Mouse (Mus musculus): ENCODE results near the gene Prp2. TPM values are rescaled to one million over a fixed set of nuclear protein-coding genes. Genes with fewer than 3 reads are reported as not detected.
"Not testable (repeated sequence)": the region's sequence is repeated elsewhere in the genome, so short reads cannot be mapped to it uniquely, and the experiment has no call there.

The Prp2 gene
- not detected in 2 replicates for polyA plus RNA-seq (2015; fragmentation: Nextera tagmentation; extraction: Ambion mirVana)

GRCm38 (mm10) chr6:132595613-132596012 lies at the start of gene Prp2:
Prp2 (plus strand) TSS chr6:132595913.
- 53% methylated on average over 2 of the region's 2 CpGs for WGBS (ENCODE audit: insufficient replicate concordance)
- H3K36me3 ChIP-seq (replicated peaks; ENCODE audit: insufficient read depth, low read length); ATAC-seq; H3K9me3 ChIP-seq (ENCODE audit: low read length); H3K9ac ChIP-seq (replicated peaks); DNase-seq; H3K27me3 ChIP-seq (ENCODE audit: insufficient read depth, low read length); H3K4me1 ChIP-seq (ENCODE audit: insufficient read depth); H3K27ac ChIP-seq (ENCODE audit: low read depth); H3K4me2 ChIP-seq (ENCODE audit: low read depth, low read length); H3K4me3 ChIP-seq (ENCODE audit: low read depth, low read length): not testable (repeated sequence)

GRCm38 (mm10) chr6:132569509-132569908 lies 26.2 kb upstream of the Prp2 start, which contains the start of gene Prh1:
Prh1 (plus strand) TSS chr6:132569809.
- H3K9ac ChIP-seq (replicated peaks); H3K4me2 ChIP-seq (ENCODE audit: low read depth, low read length); H3K4me3 ChIP-seq (ENCODE audit: low read depth, low read length); H3K4me1 ChIP-seq (ENCODE audit: insufficient read depth); DNase-seq; H3K27ac ChIP-seq (ENCODE audit: low read depth); H3K27me3 ChIP-seq (ENCODE audit: insufficient read depth, low read length); ATAC-seq; H3K36me3 ChIP-seq (replicated peaks; ENCODE audit: insufficient read depth, low read length); H3K9me3 ChIP-seq (ENCODE audit: low read length): not testable (repeated sequence)
- WGBS (ENCODE audit: insufficient replicate concordance) = 57% methylated on average over 1 of the region's 1 CpGs

GRCm38 (mm10) chr6:132649399-132649798 lies 53.7 kb downstream of the Prp2 start:
- DNase-seq (no peak), ATAC-seq (no peak)
- Histone ChIP-seq H3K9me3 (ENCODE audit: low read length) (no peaks in the 10 kb centered on the region), H3K9ac (replicated peaks) (no peak overlapping the region), H3K27me3 (ENCODE audit: insufficient read depth, low read length) (no peaks in the 10 kb centered on the region), H3K4me3 (ENCODE audit: low read depth, low read length) (no peak overlapping the region), H3K27ac (ENCODE audit: low read depth) (no peak overlapping the region), H3K4me1 (ENCODE audit: insufficient read depth) (no peaks in the 10 kb centered on the region), H3K4me2 (ENCODE audit: low read depth, low read length) (no peak overlapping the region), H3K36me3 (replicated peaks; ENCODE audit: insufficient read depth, low read length) (no peaks in the 10 kb centered on the region)
- peak; percentile 57 for TF ChIP-seq CTCF (IDR thresholded peaks at IDR 0.05; ENCODE audit: low read depth)
- TF ChIP-seq EP300 (IDR thresholded peaks at IDR 0.05; ENCODE audit: low read depth) = no peak

Other genes with a start within 250 kb of the Prp2 start
- not detected in 2 replicates for gene Gm8882, start 231.8 kb upstream of the Prp2 start, polyA plus RNA-seq (2015; fragmentation: Nextera tagmentation; extraction: Ambion mirVana)
- gene Prh1, start 26.1 kb upstream of the Prp2 start, polyA plus RNA-seq (2015; fragmentation: Nextera tagmentation; extraction: Ambion mirVana) = not detected in 2 replicates
- not detected in 2 replicates for gene A630073D07Rik, start 55.6 kb downstream of the Prp2 start, polyA plus RNA-seq (2015; fragmentation: Nextera tagmentation; extraction: Ambion mirVana)
- gene Tas2r120, start 61.0 kb downstream of the Prp2 start, polyA plus RNA-seq (2015; fragmentation: Nextera tagmentation; extraction: Ambion mirVana) = not detected in 2 replicates
- gene Tas2r121, start 105.1 kb downstream of the Prp2 start, polyA plus RNA-seq (2015; fragmentation: Nextera tagmentation; extraction: Ambion mirVana) = not detected in 2 replicates
- not detected in 2 replicates for gene Tas2r122, start 116.0 kb downstream of the Prp2 start, polyA plus RNA-seq (2015; fragmentation: Nextera tagmentation; extraction: Ambion mirVana)
- gene Tas2r115, start 142.1 kb downstream of the Prp2 start, polyA plus RNA-seq (2015; fragmentation: Nextera tagmentation; extraction: Ambion mirVana) = not detected in 2 replicates
- not detected in 2 replicates for gene Tas2r124, start 158.8 kb downstream of the Prp2 start, polyA plus RNA-seq (2015; fragmentation: Nextera tagmentation; extraction: Ambion mirVana)
- not detected in 2 replicates for gene Tas2r102, start 166.2 kb downstream of the Prp2 start, polyA plus RNA-seq (2015; fragmentation: Nextera tagmentation; extraction: Ambion mirVana)
- not detected in 2 replicates for gene Tas2r136, start 182.2 kb downstream of the Prp2 start, polyA plus RNA-seq (2015; fragmentation: Nextera tagmentation; extraction: Ambion mirVana)
- not detected in 2 replicates for gene Tas2r117, start 206.9 kb downstream of the Prp2 start, polyA plus RNA-seq (2015; fragmentation: Nextera tagmentation; extraction: Ambion mirVana)

Data from liver, postnatal 0 days (tissue).